Mouse (Mus musculus): ENCODE measurements at regions not wholly inside any gene's neighbourhood (a gene's known extent, or its start where the extent isn't known, plus 50 kb on each side); places are given as distances from the start of the nearest gene placed in this dataset.
A peak's percentile ranks its signal among the peaks of the same experiment; 100 is the strongest.

- DNase-seq = peak; percentile 23
Observed at GRCm38 (mm10) chr14:76964046-76964445, 72.5 kb upstream of the Ccdc122 start.

DNA sequence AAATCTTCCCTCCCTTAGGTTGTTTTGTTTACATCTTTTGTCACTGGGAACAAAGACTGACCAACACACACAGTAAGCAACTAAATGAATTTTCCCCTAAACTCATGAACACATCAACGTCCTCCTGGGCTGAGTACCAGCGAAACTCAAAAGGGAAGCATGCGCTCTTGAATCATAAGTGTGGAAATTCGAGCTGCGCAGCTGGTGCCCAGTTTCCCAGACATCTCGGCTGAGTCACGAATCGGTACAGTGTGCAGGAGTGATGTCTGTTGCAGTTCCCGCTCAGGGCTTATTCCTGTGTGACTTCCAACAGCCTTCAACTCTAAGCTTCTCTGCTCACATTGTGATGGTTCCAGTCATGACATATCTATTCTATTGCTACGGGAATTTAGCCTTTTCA is 77.7 kb upstream of the Ccdc122 start:
- DNase-seq = no peak

DNA sequence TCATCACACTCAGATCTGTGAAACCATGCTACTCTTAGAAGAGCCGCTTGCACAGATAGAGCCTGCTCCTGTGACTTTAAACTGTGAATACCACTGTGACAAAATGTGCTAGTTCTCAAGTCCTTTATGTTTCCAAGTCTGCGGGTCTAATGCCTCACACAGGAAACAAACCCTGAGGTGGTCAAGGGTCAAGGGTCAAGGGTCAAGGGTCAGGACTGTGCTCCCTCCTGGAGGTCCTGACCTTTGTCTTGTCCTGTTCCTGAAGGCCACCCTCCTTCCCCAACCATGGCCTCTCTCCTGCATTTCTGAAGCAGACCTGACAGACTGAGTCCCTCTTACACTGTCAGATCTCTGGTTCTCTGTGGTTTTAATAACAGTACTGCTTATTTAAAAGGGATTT is 79.4 kb upstream of the Ccdc122 start:
- DNase-seq = no peak

DNA sequence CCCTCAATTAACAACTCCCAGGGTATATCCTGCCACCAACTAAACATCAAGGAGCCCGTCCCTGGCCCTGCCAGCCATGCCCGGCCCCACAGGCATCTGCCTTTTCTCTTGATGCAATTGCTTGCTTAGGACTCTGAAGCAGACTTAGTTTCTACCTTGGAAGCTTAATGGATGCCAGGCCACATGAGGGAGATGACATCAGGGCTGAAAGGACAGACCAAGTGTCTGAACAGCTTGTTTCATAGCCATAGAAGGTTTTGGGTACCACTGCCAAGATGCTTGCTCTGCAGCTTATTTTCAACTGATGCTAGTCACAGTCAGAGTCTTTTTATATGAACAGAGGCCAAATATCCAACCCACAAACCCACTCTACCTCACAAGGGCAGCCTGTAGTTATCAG is 83.4 kb upstream of the Ccdc122 start:
- no peak for DNase-seq

GRCm38 (mm10) chr14:76951450-76951849 is 85.1 kb upstream of the Ccdc122 start:
- peak; percentile 44 for DNase-seq

DNA sequence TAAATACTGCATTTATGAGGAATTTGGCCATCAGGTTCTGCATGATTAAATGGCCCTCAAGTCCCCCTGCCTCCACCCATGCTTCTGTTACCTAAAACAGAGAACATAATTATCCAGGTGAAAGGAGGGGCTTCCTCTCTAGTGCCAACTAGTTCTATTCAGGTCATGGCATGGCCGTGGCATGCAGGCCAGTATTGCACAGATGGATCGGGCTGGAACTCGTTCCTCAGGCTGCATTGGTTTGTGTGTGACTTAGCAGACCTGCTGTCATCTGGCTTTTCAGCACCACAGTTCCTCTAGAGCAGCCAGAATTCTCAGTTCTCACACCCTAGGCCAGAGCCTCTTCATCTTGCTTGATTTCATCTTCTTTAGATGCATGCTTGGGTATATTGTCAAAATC is 87.2 kb upstream of the Ccdc122 start:
- no peak for DNase-seq

DNA sequence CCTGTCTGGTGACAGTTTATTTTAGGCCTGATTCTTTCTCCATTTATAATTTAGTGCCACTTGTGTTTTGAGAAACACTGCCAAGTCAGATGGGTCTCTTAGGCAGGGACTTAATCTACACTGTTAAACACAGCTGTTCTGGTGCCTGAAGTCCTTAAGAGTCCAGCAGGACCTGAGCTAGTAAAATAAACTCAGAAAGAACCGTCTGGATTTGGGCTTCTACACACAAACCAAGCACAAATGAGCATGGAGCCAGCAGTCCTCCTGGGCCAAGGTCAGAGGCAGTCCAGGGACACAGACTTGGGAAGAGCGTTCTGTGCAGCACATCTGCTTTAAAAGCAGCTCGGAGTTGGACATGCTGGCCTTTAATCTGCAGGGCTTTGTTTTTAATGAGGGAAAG is 87.6 kb upstream of the Ccdc122 start:
- DNase-seq = peak; percentile 36

- no peak for DNase-seq
Observed at GRCm38 (mm10) chr14:76948481-76948880, 88.1 kb upstream of the Ccdc122 start.

- peak; percentile 42 for DNase-seq
Observed at GRCm38 (mm10) chr14:76947148-76947547, 89.4 kb upstream of the Ccdc122 start.

DNA sequence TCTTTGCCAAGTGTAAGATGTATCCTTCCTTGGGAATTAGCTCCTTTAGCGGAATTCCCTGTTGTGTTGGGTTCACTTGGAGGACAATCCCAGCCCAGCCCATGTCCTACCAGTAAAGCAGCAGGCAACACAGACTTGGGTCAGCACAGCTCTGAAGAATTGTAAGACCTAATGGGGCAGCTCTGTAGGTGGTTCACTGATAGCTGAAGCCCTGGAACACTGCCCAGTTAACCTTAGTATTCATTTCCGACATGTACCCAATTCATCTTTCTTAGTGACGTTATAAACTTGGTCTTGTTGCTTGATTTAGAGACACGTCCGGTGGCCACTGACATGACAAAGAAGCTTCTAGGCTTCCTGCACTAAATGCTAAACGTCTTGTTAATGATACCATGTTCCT is 90.9 kb upstream of the Ccdc122 start:
- peak; percentile 83 for DNase-seq

GRCm38 (mm10) chr14:76941474-76942212 is 94.9 kb upstream of the Ccdc122 start:
- DNase-seq = no peak

DNA sequence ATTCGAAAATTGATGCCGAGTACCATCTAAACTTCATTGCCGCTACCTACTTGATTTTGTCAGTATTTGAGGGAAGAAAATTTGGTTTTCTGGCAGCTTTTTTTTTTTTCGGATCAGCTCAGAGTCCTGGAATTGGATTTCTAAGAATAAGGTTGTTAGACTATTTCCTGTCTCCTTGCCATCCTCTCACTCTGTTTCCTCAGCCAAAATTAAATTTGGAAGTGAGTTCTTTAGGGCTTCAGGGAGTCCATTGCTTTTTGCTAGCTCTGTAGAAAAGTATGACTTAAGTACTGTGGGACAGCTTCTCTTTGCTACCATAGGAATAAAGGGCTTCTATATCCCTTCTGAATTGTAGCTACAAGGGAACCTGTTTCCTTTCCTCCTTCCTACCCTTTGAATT is 96.1 kb upstream of the Ccdc122 start:
- no peak for DNase-seq

DNA sequence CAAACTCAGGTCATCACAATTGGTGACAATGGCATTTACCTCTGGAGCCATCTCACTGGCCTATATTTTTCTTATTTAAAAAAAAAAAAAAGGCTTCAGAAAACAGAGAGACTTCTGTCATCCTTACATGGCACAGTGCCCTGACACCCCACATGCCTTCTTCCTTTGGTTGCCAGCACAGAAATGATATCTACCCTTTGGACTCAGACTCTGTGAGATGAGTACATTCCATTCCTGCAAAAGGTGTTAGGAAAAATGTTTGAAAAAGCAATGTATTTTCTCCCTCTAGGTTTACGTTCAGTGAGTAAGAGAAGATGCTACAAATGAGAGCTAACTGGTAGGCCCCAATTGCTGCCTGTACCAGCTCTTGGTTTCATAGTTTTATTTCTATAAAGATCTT is 99.9 kb upstream of the Ccdc122 start:
- DNase-seq = peak; percentile 67

GRCm38 (mm10) chr14:76936051-76936450 is 100.5 kb upstream of the Ccdc122 start:
- peak; percentile 43 for DNase-seq

DNA sequence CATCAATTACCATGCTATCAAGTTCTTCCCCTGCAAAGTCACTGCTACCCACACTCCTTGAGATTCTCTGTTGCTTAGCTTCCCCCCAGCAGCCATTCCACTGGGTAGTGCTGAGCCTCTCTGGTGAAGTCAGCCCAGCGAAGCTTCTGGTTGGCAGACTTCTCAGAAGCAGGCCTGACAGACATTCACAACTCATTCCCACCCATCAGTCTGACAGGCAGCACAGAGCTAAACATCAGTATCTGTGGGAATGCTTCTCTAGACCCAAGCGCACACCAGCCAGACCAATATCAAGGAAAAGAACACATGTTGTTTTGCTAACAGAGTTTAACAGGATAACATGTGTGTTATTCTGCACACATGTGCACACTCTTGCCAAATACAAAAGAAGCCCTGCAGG is 101.1 kb upstream of the Ccdc122 start:
- DNase-seq = no peak

- peak; percentile 70 for DNase-seq
Observed at GRCm38 (mm10) chr14:76932890-76933289, 103.7 kb upstream of the Ccdc122 start.

DNA sequence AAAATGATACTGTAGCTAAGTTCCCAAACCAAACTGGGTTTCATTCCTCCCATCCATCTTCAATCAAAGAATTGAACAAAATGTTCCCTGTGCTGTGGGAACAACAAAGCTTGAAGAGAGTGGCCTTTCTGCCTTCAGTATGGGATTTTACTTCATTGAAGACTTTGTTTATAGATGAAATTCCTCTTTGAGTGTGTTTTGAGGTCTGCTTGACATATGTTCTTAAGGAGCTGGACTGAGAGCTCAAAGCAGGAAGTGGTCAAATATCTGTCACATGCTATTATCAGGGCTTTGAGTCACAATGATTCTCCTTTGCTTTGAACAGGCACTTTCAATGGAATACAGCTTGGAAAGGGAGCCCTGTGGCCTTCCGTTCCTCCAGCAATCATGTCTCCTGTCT is 105.2 kb upstream of the Ccdc122 start:
- no peak for DNase-seq

GRCm38 (mm10) chr14:76929562-76929961 is 107.0 kb upstream of the Ccdc122 start:
- no peak for DNase-seq

DNA sequence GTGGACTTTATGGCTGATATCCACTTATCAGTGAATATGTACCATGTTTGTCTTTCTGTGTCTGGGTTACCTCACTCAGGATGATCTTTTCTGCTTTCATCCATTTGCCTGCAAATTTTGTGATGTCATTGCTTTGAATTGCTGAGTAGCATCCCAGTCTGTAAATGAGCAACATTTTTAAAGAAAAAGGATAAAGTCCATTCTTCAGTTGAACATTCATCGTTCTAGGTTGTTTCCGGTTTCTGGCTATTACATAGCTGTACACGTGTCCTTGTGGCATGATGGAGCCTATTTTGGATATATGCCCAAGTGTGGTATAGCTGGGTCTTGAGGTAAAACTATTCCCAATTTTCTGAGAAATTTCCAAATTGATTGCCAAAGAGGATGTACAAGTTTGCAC is 107.9 kb upstream of the Ccdc122 start:
- DNase-seq = peak; percentile 78

DNA sequence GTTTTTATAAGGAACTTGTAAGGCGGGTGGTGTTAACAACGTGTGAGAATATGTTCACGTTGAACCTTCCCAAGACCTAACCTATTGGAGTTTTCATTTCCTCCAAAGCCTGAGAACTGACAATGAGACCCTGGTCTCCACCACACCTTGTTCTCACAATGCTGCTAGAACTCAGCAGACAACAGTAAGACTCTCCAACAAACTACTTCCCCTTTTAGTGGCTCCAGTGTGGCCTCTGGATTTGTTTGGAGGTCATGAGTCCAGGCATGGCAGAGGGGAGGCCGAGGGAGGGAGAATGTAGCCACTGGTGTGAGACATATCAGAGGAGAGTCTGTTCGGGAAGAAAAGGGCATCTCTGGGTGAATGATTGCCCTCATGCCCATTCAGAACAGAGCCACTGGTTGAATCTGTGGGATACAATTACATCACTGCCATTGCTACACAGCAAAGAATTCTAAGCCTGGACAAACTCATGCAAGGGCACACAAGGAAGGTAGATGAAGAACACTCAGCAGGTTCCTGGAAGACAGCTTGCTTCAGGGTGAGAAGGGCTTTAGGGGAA is 109.2 kb upstream of the Ccdc122 start:
- peak; percentile 87 for DNase-seq

GRCm38 (mm10) chr14:76926416-76926815 is 110.2 kb upstream of the Ccdc122 start:
- DNase-seq = peak; percentile 76

GRCm38 (mm10) chr14:76922399-76922939 is 114.1 kb upstream of the Ccdc122 start:
- DNase-seq = no peak

- DNase-seq = no peak
Observed at GRCm38 (mm10) chr14:76918091-76918490, 118.5 kb upstream of the Ccdc122 start.

GRCm38 (mm10) chr14:76917139-76917929 is 119.2 kb upstream of the Ccdc122 start:
- DNase-seq = no peak
